Mouse (Mus musculus): ENCODE results near the gene Amdhd1.
"Not testable (repeated sequence)": the region's sequence is repeated elsewhere in the genome, so short reads cannot be mapped to it uniquely, and the experiment has no call there.

Amdhd1 gene

GRCm38 (mm10) chr10:93539775-93540430 lies at the start of gene Amdhd1:
Amdhd1 (minus strand) TSS chr10:93540033.
- peak; percentile 59 for DNase-seq (ENCODE audit: low spot score)

GRCm38 (mm10) chr10:93589281-93589848 lies 49.5 kb upstream of the Amdhd1 start, which contains the start of gene Snrpf:
Snrpf (minus strand) TSS chr10:93589706.
- peak; percentile 95 for DNase-seq (ENCODE audit: low spot score)

GRCm38 (mm10) chr10:93588796-93589195 lies 49.0 kb upstream of the Amdhd1 start:
- no peak for DNase-seq (ENCODE audit: low spot score)

GRCm38 (mm10) chr10:93577271-93577886 lies 37.5 kb upstream of the Amdhd1 start:
- peak; percentile 61 for DNase-seq (ENCODE audit: low spot score)

- no peak for DNase-seq (ENCODE audit: low spot score)
Observed at GRCm38 (mm10) chr10:93575960-93576359, 36.1 kb upstream of the Amdhd1 start.

- no peak for DNase-seq (ENCODE audit: low spot score)
Observed at GRCm38 (mm10) chr10:93574966-93575365, 35.1 kb upstream of the Amdhd1 start.

GRCm38 (mm10) chr10:93572209-93572608 lies 32.4 kb upstream of the Amdhd1 start:
- no peak for DNase-seq (ENCODE audit: low spot score)

- no peak for DNase-seq (ENCODE audit: low spot score)
Observed at GRCm38 (mm10) chr10:93568671-93569070, 28.8 kb upstream of the Amdhd1 start.

GRCm38 (mm10) chr10:93567841-93568566 lies 28.2 kb upstream of the Amdhd1 start:
- DNase-seq (ENCODE audit: low spot score) = no peak

- no peak for DNase-seq (ENCODE audit: low spot score)
Observed at GRCm38 (mm10) chr10:93567066-93567465, 27.2 kb upstream of the Amdhd1 start.

- DNase-seq (ENCODE audit: low spot score) = no peak
Observed at GRCm38 (mm10) chr10:93564518-93565090, 24.8 kb upstream of the Amdhd1 start.

- DNase-seq (ENCODE audit: low spot score) = no peak
Observed at GRCm38 (mm10) chr10:93559786-93560185, 20.0 kb upstream of the Amdhd1 start.

GRCm38 (mm10) chr10:93557971-93558370 lies 18.1 kb upstream of the Amdhd1 start:
- not testable (repeated sequence) for DNase-seq (ENCODE audit: low spot score)

- no peak for DNase-seq (ENCODE audit: low spot score)
Observed at GRCm38 (mm10) chr10:93552596-93552995, 12.8 kb upstream of the Amdhd1 start.

GRCm38 (mm10) chr10:93549821-93550220 lies 10.0 kb upstream of the Amdhd1 start:
- no peak for DNase-seq (ENCODE audit: low spot score)

- DNase-seq (ENCODE audit: low spot score) = peak; percentile 56
Observed at GRCm38 (mm10) chr10:93548991-93549390, 9.2 kb upstream of the Amdhd1 start.

- no peak for DNase-seq (ENCODE audit: low spot score)
Observed at GRCm38 (mm10) chr10:93547741-93548270, 8.0 kb upstream of the Amdhd1 start.

GRCm38 (mm10) chr10:93544172-93544571 lies 4.3 kb upstream of the Amdhd1 start:
- DNase-seq (ENCODE audit: low spot score) = no peak

- no peak for DNase-seq (ENCODE audit: low spot score)
Observed at GRCm38 (mm10) chr10:93543176-93543575, 3.3 kb upstream of the Amdhd1 start.

- DNase-seq (ENCODE audit: low spot score) = no peak
Observed at GRCm38 (mm10) chr10:93542356-93542755, 2.5 kb upstream of the Amdhd1 start.

GRCm38 (mm10) chr10:93541585-93541984 lies 1.8 kb upstream of the Amdhd1 start:
- no peak for DNase-seq (ENCODE audit: low spot score)
